Mouse (Mus musculus) lung, postnatal 4 days (tissue): Measurements from ENCODE around the gene Spink4.

Experiments
- DNase-seq, 2 experiments: peaks; one replicate each; pipeline ENCODE4 v3.0.0; 2021

Gene Spink4

GRCm38 (mm10) chr4:40969781-40970591, 50.1 kb downstream of the Spink4 start:
- DNase-seq = peak in 1 of 2 experiments; percentile 20

GRCm38 (mm10) chr4:40970592-40970841, 50.7 kb downstream of the Spink4 start:
- no peak for DNase-seq

GRCm38 (mm10) chr4:40970842-40971701, 51.2 kb downstream of the Spink4 start, which contains the start of gene Nfx1:
Gene Nfx1 (plus strand): TSS chr4:40970906.
- DNase-seq = peak; percentile 95 to 96

- DNase-seq = peak; percentile 43 to 66
Observed at GRCm38 (mm10) chr4:40971744-40972143, 51.9 kb downstream of the Spink4 start.

GRCm38 (mm10) chr4:40974011-40974410, 54.2 kb downstream of the Spink4 start:
- no peak for DNase-seq

- no peak for DNase-seq
Observed at GRCm38 (mm10) chr4:40975678-40976077, 55.8 kb downstream of the Spink4 start.

GRCm38 (mm10) chr4:40976651-40977050, 56.8 kb downstream of the Spink4 start:
- DNase-seq = no peak

- DNase-seq = no peak
Observed at GRCm38 (mm10) chr4:40979430-40979829, 59.6 kb downstream of the Spink4 start.
